Mouse (Mus musculus) midbrain, embryonic 10.5 days (tissue): ENCODE results near the gene Mmgt2. TPM values are rescaled to one million over a fixed set of nuclear protein-coding genes. Genes with fewer than 3 reads are reported as not detected.
A peak's percentile ranks its signal among the peaks of the same experiment; 100 is the strongest.

Experiments used
- DNase-seq: peaks from one replicate; pipeline ENCODE4 v3.0.0-alpha.2; 2017; ENCODE audit warnings: low spot score
- H3K27ac ChIP-seq: fragments of 300-500 bp; sonication (generic); replicated peaks from 2 replicates; pipeline ENCODE4 v1.5.1; 2016; ENCODE audit warnings: mild to moderate bottlenecking
- H3K27me3 ChIP-seq: fragments of 300-500 bp; sonication (generic); 2 replicates; pipeline ENCODE4 v1.6.1; 2016; ENCODE audit warnings: low read depth, mild to moderate bottlenecking; ENCODE audit not compliant: poor library complexity, severe bottlenecking
- H3K36me3 ChIP-seq: fragments of 300-500 bp; sonication (generic); 2 replicates; pipeline ENCODE4 v1.6.1; 2016; ENCODE audit warnings: mild to moderate bottlenecking, moderate library complexity
- H3K4me1 ChIP-seq: fragments of 300-500 bp; sonication (generic); 2 replicates; pipeline ENCODE4 v1.6.1; 2016
- H3K4me3 ChIP-seq: fragments of 300-500 bp; sonication (generic); 2 replicates; pipeline ENCODE4 v1.5.1; 2016; ENCODE audit warnings: mild to moderate bottlenecking, moderate library complexity
- H3K9me3 ChIP-seq: fragments of 300-500 bp; sonication (generic); replicated peaks from 2 replicates; pipeline ENCODE4 v1.6.1; 2016; ENCODE audit warnings: mild to moderate bottlenecking
- WGBS: fragments of 180-500 bp; shearing (Covaris S2); methylation state at CpG from one replicate; pipeline ENCODE4 v1.1.7; 2016; 5-methylcytosine and 5-hydroxymethylcytosine counted together
- polyA plus RNA-seq: library from polyadenylated mRNA; unstranded; fragments of >200 nt; fragmentation: Nextera tagmentation; extraction: Ambion mirVana; gene quantifications from 2 replicates; pipeline ENCODE4 v1.2.1, GENCODE M21; 2016

Gene Mmgt2
- 38.7 and 40.9 TPM in 2 replicates for polyA plus RNA-seq

GRCm38 (mm10) chr11:62648591-62649391 is at the start of gene Mmgt2:
Gene Mmgt2 (plus strand): TSS chr11:62648664.
- Histone ChIP-seq H3K4me1 (peaks cover 67% of the 10 kb centered on the region), H3K27ac (peak within 1 kb of the TSS; percentile 93), H3K27me3 (0 out of 2 replicates have a peak, but pooled peaks cover 3% of the 10 kb centered on the region), H3K4me3 (peak within 1 kb of the TSS; percentile 83), H3K9me3 (no peaks in the 10 kb centered on the region), H3K36me3 (peaks cover 33% of the 10 kb centered on the region)
- peak; percentile 96 for DNase-seq
- under 1% methylated on average over 27 of the region's 53 CpGs for WGBS

DNA sequence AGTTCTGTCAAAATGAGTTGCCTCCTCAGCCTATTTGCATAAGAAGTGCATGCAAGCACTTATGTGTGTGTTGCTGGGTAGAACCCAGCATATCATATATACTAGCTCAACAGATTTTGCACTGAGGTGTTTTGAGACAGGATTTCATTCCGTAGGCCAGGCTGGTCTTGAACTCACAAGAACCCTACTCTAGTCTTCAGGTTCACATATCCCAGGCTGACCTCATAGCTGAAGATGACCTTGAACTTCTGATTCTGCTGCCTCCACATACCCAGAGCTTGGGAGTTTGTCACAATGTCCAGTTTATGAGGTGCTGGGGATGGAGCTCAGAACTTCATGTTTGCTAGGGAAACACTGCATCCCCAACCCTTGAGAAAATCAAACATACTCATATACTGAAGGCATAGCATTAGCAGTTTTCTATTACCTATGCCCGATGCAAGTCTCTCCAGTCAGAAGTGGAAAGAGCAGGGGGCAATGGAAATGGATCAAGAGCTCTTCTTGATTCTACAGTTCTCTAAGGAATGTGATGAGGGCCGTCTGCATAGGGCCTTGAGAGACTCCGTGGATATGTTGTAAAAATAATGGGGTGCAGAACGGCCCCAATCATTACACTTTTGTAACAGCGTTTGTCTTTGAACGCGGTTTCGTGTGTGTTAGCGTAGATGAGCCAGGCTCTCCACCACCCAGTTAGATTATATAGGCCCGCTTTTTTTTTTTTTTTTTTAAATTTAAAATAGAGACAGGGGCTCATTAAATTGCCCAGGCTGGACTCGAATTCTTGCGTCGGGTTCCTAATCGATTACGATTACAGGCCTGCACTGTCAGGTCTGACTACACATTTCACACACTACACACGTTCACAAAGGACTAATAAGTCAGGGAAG is 46.5 kb upstream of the Mmgt2 start:
- Histone ChIP-seq H3K4me1 (peaks cover 41% of the 10 kb centered on the region), H3K27ac (peak overlapping the region; percentile 96), H3K36me3 (peaks cover 39% of the 10 kb centered on the region), H3K9me3 (no peaks in the 10 kb centered on the region), H3K27me3 (no peaks in the 10 kb centered on the region), H3K4me3 (peak overlapping the region; percentile 86)
- WGBS = 15% methylated on average over 17 of the region's 17 CpGs
- no peak for DNase-seq

- Histone ChIP-seq H3K9me3 (no peaks in the 10 kb centered on the region), H3K4me1 (peaks cover 41% of the 10 kb centered on the region), H3K27me3 (no peaks in the 10 kb centered on the region), H3K27ac (peak overlapping the region; percentile 96), H3K4me3 (peak overlapping the region; percentile 86), H3K36me3 (peaks cover 47% of the 10 kb centered on the region)
- WGBS = under 1% methylated on average over 58 of the region's 58 CpGs
- DNase-seq = peak; percentile 98
Measured at GRCm38 (mm10) chr11:62602619-62603311, 45.7 kb upstream of the Mmgt2 start.

DNA sequence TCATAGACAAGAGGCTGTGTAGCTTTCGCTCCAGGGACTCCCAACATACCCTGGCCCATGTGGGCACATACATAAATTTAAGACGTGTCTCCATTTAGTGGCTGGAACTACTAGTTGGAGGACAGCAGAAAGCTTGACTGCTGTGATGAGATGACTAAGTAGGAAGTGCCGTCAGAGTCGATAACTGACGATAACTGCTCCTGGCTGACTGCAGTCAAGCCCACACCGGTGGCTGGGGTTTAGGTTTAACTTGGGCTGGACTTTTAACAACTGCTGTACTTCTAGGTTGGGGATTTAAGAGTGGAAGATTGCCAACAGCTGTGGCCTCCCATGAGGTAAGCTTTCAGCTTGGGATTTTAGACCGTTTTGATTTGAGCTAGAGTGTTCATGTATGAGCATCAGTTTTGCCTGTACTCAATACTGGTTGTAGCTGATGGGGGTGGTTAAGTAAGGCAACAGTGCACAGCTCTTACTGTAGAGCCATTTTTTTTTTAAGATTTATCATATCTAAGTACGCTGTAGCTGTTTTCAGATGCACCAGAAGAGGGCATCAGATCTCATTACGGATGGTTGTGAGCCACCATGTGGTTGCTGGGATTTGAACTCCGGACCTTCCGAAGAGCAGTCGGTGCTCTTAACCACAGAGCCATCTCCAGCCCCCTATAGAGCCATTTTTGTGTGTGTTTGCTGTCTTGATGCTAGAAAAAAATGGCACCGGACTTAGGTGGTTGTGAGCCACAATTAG is 45.0 kb upstream of the Mmgt2 start:
- H3K36me3 ChIP-seq = peaks cover 54% of the 10 kb centered on the region
- WGBS = under 1% methylated on average over 13 of the region's 13 CpGs
- peaks cover 38% of the 10 kb centered on the region for H3K4me1 ChIP-seq
- H3K27me3 ChIP-seq = no peaks in the 10 kb centered on the region
- no peak for DNase-seq
- peak overlapping the region; percentile 96 for H3K27ac ChIP-seq
- peak overlapping the region; percentile 86 for H3K4me3 ChIP-seq
- H3K9me3 ChIP-seq = no peaks in the 10 kb centered on the region

- WGBS = 17% methylated on average over 5 of the region's 5 CpGs
- Histone ChIP-seq H3K36me3 (peaks cover 61% of the 10 kb centered on the region), H3K27ac (peak overlapping the region; percentile 96)
Measured at GRCm38 (mm10) chr11:62604123-62604706, 44.2 kb upstream of the Mmgt2 start.

GRCm38 (mm10) chr11:62604886-62605618 is 43.4 kb upstream of the Mmgt2 start:
- no peaks in the 10 kb centered on the region for H3K27me3 ChIP-seq
- peaks cover 37% of the 10 kb centered on the region for H3K4me1 ChIP-seq
- peak overlapping the region; percentile 86 for H3K4me3 ChIP-seq
- peak overlapping the region; percentile 96 for H3K27ac ChIP-seq
- WGBS = 31% methylated on average over 3 of the region's 3 CpGs
- no peak for DNase-seq
- H3K36me3 ChIP-seq = peaks cover 70% of the 10 kb centered on the region
- no peaks in the 10 kb centered on the region for H3K9me3 ChIP-seq

More at GRCm38 (mm10) chr11:62604123-62604706, 44.2 kb upstream of the Mmgt2 start:
- no peak for DNase-seq
- no peaks in the 10 kb centered on the region for H3K27me3 ChIP-seq
- peaks cover 37% of the 10 kb centered on the region for H3K4me1 ChIP-seq
- no peaks in the 10 kb centered on the region for H3K9me3 ChIP-seq
- H3K4me3 ChIP-seq = peak overlapping the region; percentile 86

DNA sequence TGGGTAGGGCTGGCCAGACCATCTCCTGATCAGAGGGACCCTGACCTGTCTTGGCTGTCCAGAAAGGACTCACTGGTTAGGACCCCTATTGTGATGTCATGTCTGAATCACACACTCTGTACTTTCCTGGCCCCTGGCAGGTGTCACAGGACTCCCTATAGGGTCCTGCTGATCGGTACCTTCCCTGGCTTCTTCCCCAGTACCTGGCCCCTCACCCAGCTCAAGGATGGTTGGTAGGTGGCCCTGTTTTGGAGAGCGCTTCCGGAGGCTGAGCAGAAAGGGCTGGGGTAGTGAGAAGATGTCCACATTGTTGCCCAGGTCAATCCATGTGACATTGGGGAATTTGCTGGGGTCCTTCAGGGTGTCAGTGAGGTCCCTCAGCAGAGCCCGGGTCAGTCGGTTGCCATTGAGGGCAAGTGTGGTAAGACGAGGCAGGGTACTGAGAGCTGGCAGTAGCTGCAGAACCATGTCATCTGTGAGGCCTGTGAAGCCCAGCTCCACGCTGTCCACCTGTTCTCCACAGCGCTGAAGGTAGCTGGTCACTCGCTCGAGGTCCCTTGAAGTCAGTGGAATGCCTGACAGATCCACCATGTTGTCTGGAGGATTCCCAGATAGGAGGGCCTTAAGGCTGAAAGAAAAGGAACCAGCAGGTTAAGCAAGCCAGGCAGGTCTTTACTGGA is 42.7 kb upstream of the Mmgt2 start:
- 47% methylated on average over 10 of the region's 10 CpGs for WGBS
- no peaks in the 10 kb centered on the region for H3K9me3 ChIP-seq
- H3K36me3 ChIP-seq = peaks cover 76% of the 10 kb centered on the region
- H3K27me3 ChIP-seq = no peaks in the 10 kb centered on the region
- peak; percentile 45 for DNase-seq
- peaks cover 37% of the 10 kb centered on the region for H3K4me1 ChIP-seq
- peak overlapping the region; percentile 86 for H3K4me3 ChIP-seq
- peak overlapping the region; percentile 39; the same call in 1 of the 2 replicates for H3K27ac ChIP-seq

DNA sequence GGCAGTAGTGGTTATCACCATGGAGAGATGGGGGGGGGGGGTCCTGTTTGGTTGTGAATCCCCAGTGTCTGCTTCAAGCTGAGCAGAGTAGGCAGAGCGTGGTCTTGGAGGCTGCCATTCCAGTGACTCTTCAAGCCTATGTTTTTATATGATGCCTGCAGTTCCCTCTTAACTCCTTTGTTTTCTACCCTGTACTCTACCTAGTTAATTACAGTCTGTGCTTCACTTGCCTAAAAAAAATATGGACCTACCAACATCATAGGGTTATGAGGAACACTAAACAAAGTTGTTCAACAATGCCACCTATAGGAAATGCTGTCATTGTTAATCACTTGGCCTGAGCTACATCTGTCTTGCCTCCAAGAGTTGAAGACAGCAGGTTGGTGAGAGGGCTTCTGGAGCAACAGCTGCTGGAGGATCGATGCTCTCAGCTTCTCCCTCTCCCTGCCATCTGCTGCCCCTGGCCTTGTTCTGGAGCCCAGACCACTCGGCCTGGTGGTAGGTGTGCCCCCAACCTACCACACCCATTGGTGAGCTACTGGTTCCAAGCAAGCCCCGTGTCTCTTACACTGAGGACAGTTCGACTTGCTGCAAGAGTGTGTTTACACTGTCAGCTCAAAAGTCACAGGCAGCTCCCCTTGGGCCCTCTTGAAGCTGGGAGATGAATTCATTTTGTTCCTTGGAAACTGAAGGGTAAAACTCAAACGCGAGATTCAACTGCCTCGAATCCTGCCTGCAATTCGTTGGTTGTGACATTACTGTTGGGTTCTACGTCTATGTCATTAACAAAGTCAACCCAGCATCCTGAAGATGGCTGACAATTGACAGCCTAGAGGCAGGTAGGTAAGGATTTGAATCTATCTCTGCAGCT is 41.9 kb upstream of the Mmgt2 start:
- H3K36me3 ChIP-seq = peaks cover 76% of the 10 kb centered on the region
- no peak for DNase-seq
- H3K27ac ChIP-seq = 0 out of 2 replicates have a peak overlapping the region, but pooled peaks have one; percentile 39
- H3K27me3 ChIP-seq = no peaks in the 10 kb centered on the region
- H3K4me3 ChIP-seq = peak overlapping the region; percentile 86; the same call in 1 of the 2 replicates
- peaks cover 37% of the 10 kb centered on the region for H3K4me1 ChIP-seq
- 76% methylated on average over 10 of the region's 10 CpGs for WGBS
- H3K9me3 ChIP-seq = no peaks in the 10 kb centered on the region

- H3K9me3 ChIP-seq = no peaks in the 10 kb centered on the region
- H3K4me1 ChIP-seq = peaks cover 37% of the 10 kb centered on the region
- DNase-seq = no peak
- no peak overlapping the region for H3K27ac ChIP-seq
- H3K36me3 ChIP-seq = peaks cover 81% of the 10 kb centered on the region
- H3K27me3 ChIP-seq = no peaks in the 10 kb centered on the region
- no peak overlapping the region for H3K4me3 ChIP-seq
- 74% methylated on average over 10 of the region's 10 CpGs for WGBS
Measured at GRCm38 (mm10) chr11:62607170-62607951, 41.1 kb upstream of the Mmgt2 start.

- peaks cover 81% of the 10 kb centered on the region for H3K36me3 ChIP-seq
Measured at GRCm38 (mm10) chr11:62607952-62608201, 40.6 kb upstream of the Mmgt2 start.

More at GRCm38 (mm10) chr11:62607952-62608201, 40.6 kb upstream of the Mmgt2 start:
- DNase-seq = no peak
- no peak overlapping the region for H3K27ac ChIP-seq
- 97% methylated on average over 1 of the region's 1 CpGs for WGBS
- no peak overlapping the region for H3K4me3 ChIP-seq
- no peaks in the 10 kb centered on the region for H3K27me3 ChIP-seq
- H3K4me1 ChIP-seq = peaks cover 42% of the 10 kb centered on the region
- no peaks in the 10 kb centered on the region for H3K9me3 ChIP-seq
